Mouse (Mus musculus): ENCODE data around the gene Coro2a.
"Not testable (repeated sequence)": the region's sequence is repeated elsewhere in the genome, so short reads cannot be mapped to it uniquely, and the experiment has no call there.

Gene Coro2a

GRCm38 (mm10) chr4:46601844-46602423 is at the start of gene Coro2a:
Gene Coro2a, minus strand, starts transcription at chr4:46602202.
- DNase-seq (ENCODE audit: low spot score): peak; percentile 84

GRCm38 (mm10) chr4:46650086-46650753 is 48.2 kb upstream of the Coro2a start, which contains the start of gene Tbc1d2:
Gene Tbc1d2, minus strand, starts transcription at chr4:46650209.
- DNase-seq (ENCODE audit: low spot score): peak; percentile 95

- DNase-seq (ENCODE audit: low spot score): no peak
Measured at GRCm38 (mm10) chr4:46649161-46649560, 47.2 kb upstream of the Coro2a start.

GRCm38 (mm10) chr4:46643676-46644112 is 41.7 kb upstream of the Coro2a start:
- DNase-seq (ENCODE audit: low spot score): no peak

- DNase-seq (ENCODE audit: low spot score): no peak
Measured at GRCm38 (mm10) chr4:46642924-46643675, 41.1 kb upstream of the Coro2a start.

GRCm38 (mm10) chr4:46641283-46641682 is 39.3 kb upstream of the Coro2a start:
- DNase-seq (ENCODE audit: low spot score): no peak

- no peak for DNase-seq (ENCODE audit: low spot score)
Measured at GRCm38 (mm10) chr4:46639866-46640265, 37.9 kb upstream of the Coro2a start.

GRCm38 (mm10) chr4:46637250-46637649 is 35.2 kb upstream of the Coro2a start:
- not testable (repeated sequence) for DNase-seq (ENCODE audit: low spot score)

- DNase-seq (ENCODE audit: low spot score): no peak
Measured at GRCm38 (mm10) chr4:46635702-46636430, 33.9 kb upstream of the Coro2a start.

- no peak for DNase-seq (ENCODE audit: low spot score)
Measured at GRCm38 (mm10) chr4:46634881-46635280, 32.9 kb upstream of the Coro2a start.

- DNase-seq (ENCODE audit: low spot score): not testable (repeated sequence)
Measured at GRCm38 (mm10) chr4:46633565-46633964, 31.6 kb upstream of the Coro2a start.

GRCm38 (mm10) chr4:46632465-46632864 is 30.5 kb upstream of the Coro2a start:
- no peak for DNase-seq (ENCODE audit: low spot score)

GRCm38 (mm10) chr4:46630390-46630789 is 28.4 kb upstream of the Coro2a start:
- DNase-seq (ENCODE audit: low spot score): peak; percentile 22

GRCm38 (mm10) chr4:46628873-46629272 is 26.9 kb upstream of the Coro2a start:
- no peak for DNase-seq (ENCODE audit: low spot score)

GRCm38 (mm10) chr4:46628081-46628480 is 26.1 kb upstream of the Coro2a start:
- no peak for DNase-seq (ENCODE audit: low spot score)

- DNase-seq (ENCODE audit: low spot score): no peak
Measured at GRCm38 (mm10) chr4:46625101-46625500, 23.1 kb upstream of the Coro2a start.

GRCm38 (mm10) chr4:46623007-46623406 is 21.0 kb upstream of the Coro2a start:
- DNase-seq (ENCODE audit: low spot score): no peak

GRCm38 (mm10) chr4:46620946-46621345 is 18.9 kb upstream of the Coro2a start:
- no peak for DNase-seq (ENCODE audit: low spot score)

GRCm38 (mm10) chr4:46620330-46620729 is 18.3 kb upstream of the Coro2a start:
- DNase-seq (ENCODE audit: low spot score): no peak

- DNase-seq (ENCODE audit: low spot score): peak; percentile 28
Measured at GRCm38 (mm10) chr4:46618196-46618817, 16.3 kb upstream of the Coro2a start.

- DNase-seq (ENCODE audit: low spot score): no peak
Measured at GRCm38 (mm10) chr4:46617408-46617807, 15.4 kb upstream of the Coro2a start.

GRCm38 (mm10) chr4:46614641-46615040 is 12.6 kb upstream of the Coro2a start:
- no peak for DNase-seq (ENCODE audit: low spot score)

Measured in T-cell, adult 2 months (primary cell).